Mouse (Mus musculus): ENCODE results near the gene Plekhb1. TPM values are rescaled to one million over a fixed set of nuclear protein-coding genes. Genes with fewer than 3 reads are reported as not detected.

The Plekhb1 gene
- polyA plus RNA-seq, 1 experiment from 2014 or later, result 20.4 TPM

DNA sequence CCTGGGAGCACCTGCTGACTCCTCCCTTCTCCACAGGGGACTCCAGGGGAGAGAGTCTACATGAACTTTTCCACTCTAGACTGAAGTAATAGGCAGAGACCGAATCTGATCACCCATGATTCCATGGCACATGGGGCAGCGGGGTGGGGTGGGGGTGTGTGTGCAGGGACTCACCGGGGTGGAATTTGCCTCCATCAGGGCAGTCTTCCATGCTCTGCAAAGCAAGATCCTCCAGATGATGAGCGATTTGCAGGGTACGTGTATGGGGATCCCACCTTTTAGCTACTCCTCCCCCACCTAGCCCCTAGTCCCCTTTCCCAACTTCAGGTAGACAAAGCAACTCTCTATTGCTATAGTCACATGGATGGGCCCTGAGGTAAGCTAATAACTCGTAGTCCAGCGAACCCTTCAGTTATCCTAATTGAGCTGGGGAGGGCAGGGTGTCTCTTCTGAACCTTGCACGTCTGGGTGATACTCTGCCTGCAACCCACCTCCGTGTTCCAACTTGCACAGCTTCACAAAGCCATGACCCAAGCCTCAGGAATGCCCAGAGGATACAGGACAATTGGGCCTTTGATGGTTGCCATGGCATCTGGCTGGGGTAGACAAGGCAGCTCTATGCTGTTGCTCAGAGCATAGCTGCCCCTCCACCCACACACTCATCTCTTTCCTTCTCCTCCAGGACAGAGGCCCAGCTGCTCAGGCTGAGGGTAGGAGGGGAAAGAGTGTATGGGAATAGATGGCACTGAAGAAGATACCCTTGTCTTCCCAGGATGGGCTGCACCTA is 8.5 kb downstream of the Plekhb1 start:
- Histone ChIP-seq H3K9ac (no peak overlapping the region), H3K27me3 (no peaks in the 10 kb centered on the region), H3K4me3 (no peak overlapping the region), H3K27ac (no peak overlapping the region), H3K9me3 (no peaks in the 10 kb centered on the region), H3K36me3 (no peaks in the 10 kb centered on the region; the same call in 1 of the 2 replicates), H3K4me1 (peaks cover 3% of the 10 kb centered on the region), H3K4me2 (no peak overlapping the region)
- WGBS, result 79% methylated on average over 9 of the region's 9 CpGs
- ATAC-seq (ENCODE audit: borderline replicate concordance, extremely low read depth, low FRiP score, low TSS enrichment), result no peak

DNA sequence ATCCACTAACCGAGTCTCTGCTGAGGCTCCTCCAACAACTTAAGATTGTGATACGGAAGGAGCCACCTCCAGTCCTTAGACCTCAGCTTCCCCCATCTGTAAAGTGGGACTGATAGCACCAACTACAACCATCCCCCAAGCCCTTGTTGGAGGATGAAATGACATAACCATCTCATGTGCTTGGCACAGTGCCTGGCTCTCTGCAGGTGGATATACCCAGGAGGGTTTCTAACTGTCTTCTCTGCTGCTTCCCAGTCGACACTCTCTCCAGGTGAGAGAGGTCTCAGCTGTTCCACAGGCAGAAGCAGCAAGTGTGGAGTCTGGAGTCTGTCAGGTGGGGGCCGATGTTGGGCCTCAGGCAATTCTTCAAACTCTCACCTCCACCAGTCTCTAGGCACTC is 11.2 kb downstream of the Plekhb1 start:
- Histone ChIP-seq H3K4me1 (peaks cover 3% of the 10 kb centered on the region; the same call in 1 of the 2 replicates), H3K27me3 (no peaks in the 10 kb centered on the region), H3K36me3 (no peaks in the 10 kb centered on the region; the same call in 1 of the 2 replicates), H3K4me2 (no peak overlapping the region), H3K9ac (no peak overlapping the region), H3K27ac (no peak overlapping the region), H3K9me3 (no peaks in the 10 kb centered on the region), H3K4me3 (no peak overlapping the region)
- no peak for ATAC-seq (ENCODE audit: borderline replicate concordance, extremely low read depth, low FRiP score, low TSS enrichment)
- 58% methylated on average over 4 of the region's 4 CpGs for WGBS

DNA sequence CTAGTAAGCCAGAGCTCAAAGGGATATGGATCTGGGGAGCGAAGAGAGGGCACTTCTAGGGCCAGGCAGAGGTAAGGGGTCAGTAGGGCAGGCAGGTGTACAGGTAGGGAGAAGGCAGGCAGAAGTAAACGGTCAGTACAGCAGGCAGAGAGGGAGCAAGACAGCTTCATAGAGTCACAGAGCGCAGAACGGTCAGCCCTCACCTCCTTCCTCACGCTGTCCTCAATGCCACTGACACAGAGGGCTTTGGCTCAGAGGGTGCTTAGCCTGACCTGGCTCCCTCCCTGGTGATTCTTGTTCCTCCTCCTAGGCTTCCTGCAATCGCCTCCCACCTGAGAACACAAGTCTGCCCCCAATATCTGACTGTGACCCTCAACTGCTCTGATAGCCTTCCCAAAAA is 11.8 kb downstream of the Plekhb1 start:
- WGBS, result 76% methylated on average over 6 of the region's 6 CpGs

DNA sequence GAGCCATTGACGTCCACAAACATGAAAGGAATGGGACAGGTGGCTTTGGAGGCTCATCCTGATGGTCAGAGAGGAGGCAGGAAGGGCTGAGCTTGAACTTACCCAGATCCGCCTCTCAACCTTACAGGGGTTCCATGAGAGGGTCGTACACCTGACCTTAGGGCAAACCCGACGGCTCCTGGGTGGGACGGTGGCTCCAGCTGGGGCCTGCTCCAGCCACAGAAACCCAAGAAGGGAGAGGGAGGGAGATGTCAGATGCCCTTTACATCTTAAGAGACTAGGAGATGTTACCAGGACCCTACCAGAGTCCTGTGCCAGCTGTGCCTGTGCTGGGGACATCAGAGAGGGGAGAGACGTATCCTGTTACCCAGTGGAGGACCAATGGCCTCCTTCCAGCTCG is 12.4 kb downstream of the Plekhb1 start:
- no peak overlapping the region for H3K4me2 ChIP-seq
- ATAC-seq (ENCODE audit: borderline replicate concordance, extremely low read depth, low FRiP score, low TSS enrichment), result no peak
- no peak overlapping the region for H3K27ac ChIP-seq
- H3K9ac ChIP-seq, result no peak overlapping the region
- H3K9me3 ChIP-seq, result no peaks in the 10 kb centered on the region
- 54% methylated on average over 8 of the region's 8 CpGs for WGBS
- no peaks in the 10 kb centered on the region for H3K27me3 ChIP-seq
- H3K4me1 ChIP-seq, result peaks cover 3% of the 10 kb centered on the region; the same call in 1 of the 2 replicates
- no peak overlapping the region for H3K4me3 ChIP-seq
- no peaks in the 10 kb centered on the region; the same call in 1 of the 2 replicates for H3K36me3 ChIP-seq

More for the DNA sequence above, 11.8 kb downstream of the Plekhb1 start:
- H3K9me3 ChIP-seq, result no peaks in the 10 kb centered on the region
- H3K4me3 ChIP-seq, result no peak overlapping the region
- H3K4me1 ChIP-seq, result peaks cover 3% of the 10 kb centered on the region; the same call in 1 of the 2 replicates
- H3K9ac ChIP-seq, result no peak overlapping the region
- H3K36me3 ChIP-seq, result no peaks in the 10 kb centered on the region; the same call in 1 of the 2 replicates
- H3K27ac ChIP-seq, result no peak overlapping the region
- H3K27me3 ChIP-seq, result no peaks in the 10 kb centered on the region
- no peak overlapping the region for H3K4me2 ChIP-seq
- ATAC-seq (ENCODE audit: borderline replicate concordance, extremely low read depth, low FRiP score, low TSS enrichment), result no peak

DNA sequence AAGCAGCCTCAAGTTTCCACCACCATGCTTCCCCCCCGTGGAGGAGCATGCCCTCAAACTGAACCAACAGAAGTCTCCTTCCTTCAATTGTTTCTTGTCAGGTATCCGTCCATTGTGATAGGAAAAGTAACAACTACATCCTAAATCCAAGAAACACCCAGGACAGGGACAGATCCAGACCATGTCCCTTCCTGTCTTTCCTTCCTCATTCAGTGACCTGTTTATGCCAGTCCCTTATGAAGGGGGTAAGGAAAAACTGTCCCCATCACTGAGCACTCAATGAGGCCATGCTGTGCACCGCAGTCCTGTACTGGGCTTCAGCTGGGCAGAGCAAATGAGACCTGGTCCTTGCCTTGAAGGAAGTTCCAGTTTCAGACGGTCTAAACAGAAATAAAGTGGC is 13.1 kb downstream of the Plekhb1 start:
- no peaks in the 10 kb centered on the region for H3K27me3 ChIP-seq
- no peak for ATAC-seq (ENCODE audit: borderline replicate concordance, extremely low read depth, low FRiP score, low TSS enrichment)
- H3K27ac ChIP-seq, result peak overlapping the region; percentile 42; the same call in 1 of the 2 replicates
- no peaks in the 10 kb centered on the region; the same call in 1 of the 2 replicates for H3K36me3 ChIP-seq
- H3K9ac ChIP-seq, result no peak overlapping the region
- no peak overlapping the region for H3K4me2 ChIP-seq
- WGBS, result 62% methylated on average over 4 of the region's 4 CpGs
- peaks cover 3% of the 10 kb centered on the region; the same call in 1 of the 2 replicates for H3K4me1 ChIP-seq
- no peak overlapping the region for H3K4me3 ChIP-seq
- H3K9me3 ChIP-seq, result no peaks in the 10 kb centered on the region

DNA sequence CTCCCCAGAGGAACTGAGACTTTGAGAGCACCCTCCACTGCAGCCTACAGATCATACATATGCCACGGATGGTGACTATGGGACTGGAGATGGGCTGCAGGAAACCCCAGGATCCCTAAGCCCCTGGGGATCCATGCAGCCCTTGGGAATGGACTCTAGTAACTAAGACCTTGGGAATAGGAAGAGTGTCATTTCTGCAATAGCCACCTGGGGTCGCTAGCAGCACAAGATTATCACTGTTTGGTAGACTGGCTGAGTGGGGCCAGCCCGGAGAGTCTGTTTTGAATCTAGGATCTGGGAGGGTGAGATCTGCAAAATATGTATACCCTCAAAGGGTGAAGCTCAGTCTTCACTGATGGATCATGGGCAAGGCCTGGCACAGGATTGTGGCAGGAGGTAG is 17.1 kb downstream of the Plekhb1 start:
- no peak overlapping the region for H3K27ac ChIP-seq
- no peak overlapping the region for H3K4me2 ChIP-seq
- no peak for ATAC-seq (ENCODE audit: borderline replicate concordance, extremely low read depth, low FRiP score, low TSS enrichment)
- H3K27me3 ChIP-seq, result no peaks in the 10 kb centered on the region
- no peak overlapping the region for H3K9ac ChIP-seq
- H3K4me3 ChIP-seq, result no peak overlapping the region
- WGBS, result 26% methylated on average over 3 of the region's 3 CpGs
- no peaks in the 10 kb centered on the region for H3K9me3 ChIP-seq
- 0 out of 2 replicates have a peak, but pooled peaks cover 5% of the 10 kb centered on the region for H3K36me3 ChIP-seq
- peaks cover 3% of the 10 kb centered on the region; the same call in 1 of the 2 replicates for H3K4me1 ChIP-seq

DNA sequence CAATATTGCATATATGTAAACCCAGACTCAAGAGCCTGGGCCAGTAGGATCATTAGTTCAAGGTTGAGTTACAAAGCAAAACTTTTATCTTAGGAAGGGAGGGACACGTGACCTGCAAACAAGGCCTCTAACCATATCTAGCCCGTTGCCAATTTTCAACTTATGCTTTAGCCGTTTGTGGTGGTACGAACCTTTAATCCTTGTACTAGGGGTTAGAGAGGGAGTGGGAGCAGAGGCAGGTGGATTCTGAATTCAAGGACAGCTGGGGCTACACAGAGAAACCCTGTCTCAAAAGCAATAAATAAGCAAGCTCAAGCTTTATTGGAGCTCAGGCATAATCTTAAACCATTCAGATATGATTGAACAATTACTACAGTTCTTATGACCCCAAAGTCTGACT is 19.8 kb downstream of the Plekhb1 start:
- ATAC-seq (ENCODE audit: borderline replicate concordance, extremely low read depth, low FRiP score, low TSS enrichment), result no peak
- WGBS, result 80% methylated on average over 4 of the region's 4 CpGs
- Histone ChIP-seq H3K4me1 (no peaks in the 10 kb centered on the region), H3K27ac (no peak overlapping the region), H3K4me3 (no peak overlapping the region), H3K27me3 (no peaks in the 10 kb centered on the region), H3K36me3 (0 out of 2 replicates have a peak, but pooled peaks cover 9% of the 10 kb centered on the region), H3K9ac (no peak overlapping the region), H3K4me2 (no peak overlapping the region), H3K9me3 (no peaks in the 10 kb centered on the region)

DNA sequence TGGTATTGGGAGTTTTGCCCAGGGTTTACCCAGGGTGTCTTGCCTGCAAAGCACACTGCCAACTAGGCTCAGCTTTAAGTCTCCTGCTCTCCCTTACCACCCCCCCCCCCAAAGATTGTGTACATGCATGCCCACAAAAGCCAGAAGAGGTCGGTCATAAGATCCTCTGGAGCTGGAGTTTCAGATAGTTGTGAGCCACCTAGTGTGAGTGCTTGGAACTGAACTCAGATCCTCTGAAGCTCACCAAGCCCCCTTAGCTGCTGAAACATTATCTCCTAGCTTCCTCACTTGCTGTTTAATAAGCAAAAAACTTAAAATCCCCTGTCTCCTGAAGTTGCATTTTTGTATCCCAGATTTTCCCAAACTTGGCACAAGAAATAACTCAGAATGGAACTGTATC is 24.6 kb downstream of the Plekhb1 start:
- Histone ChIP-seq H3K27ac (no peak overlapping the region), H3K27me3 (no peaks in the 10 kb centered on the region), H3K36me3 (peaks cover 17% of the 10 kb centered on the region; the same call in 1 of the 2 replicates), H3K9ac (no peak overlapping the region), H3K9me3 (no peaks in the 10 kb centered on the region), H3K4me3 (no peak overlapping the region), H3K4me1 (no peaks in the 10 kb centered on the region), H3K4me2 (no peak overlapping the region)
- 5% methylated on average over 1 of the region's 1 CpGs for WGBS
- no peak for ATAC-seq (ENCODE audit: borderline replicate concordance, extremely low read depth, low FRiP score, low TSS enrichment)

DNA sequence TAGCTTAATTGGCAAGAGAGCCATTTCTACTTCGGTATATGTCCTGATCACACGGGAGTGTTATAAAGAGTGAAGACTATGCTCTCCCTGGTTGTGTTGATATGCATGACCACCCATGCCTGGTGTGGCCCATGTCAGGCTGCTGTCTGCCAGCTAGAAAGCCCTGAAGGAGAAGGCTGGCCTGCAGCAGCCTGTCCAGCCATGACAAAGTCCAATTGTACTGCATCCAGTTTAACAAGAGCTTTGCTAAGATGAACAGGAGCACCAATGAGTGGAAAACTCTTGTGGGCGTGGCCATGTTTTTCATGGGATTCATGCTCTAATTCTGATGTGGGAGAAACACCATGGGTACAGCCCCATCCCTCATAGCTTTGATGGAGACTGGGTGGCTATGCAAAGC is 37.7 kb downstream of the Plekhb1 start:
- ATAC-seq (ENCODE audit: borderline replicate concordance, extremely low read depth, low FRiP score, low TSS enrichment), result no peak
- Histone ChIP-seq H3K4me3 (no peak overlapping the region), H3K9me3 (no peaks in the 10 kb centered on the region), H3K4me1 (no peaks in the 10 kb centered on the region), H3K27ac (no peak overlapping the region), H3K27me3 (no peaks in the 10 kb centered on the region), H3K9ac (no peak overlapping the region), H3K4me2 (no peak overlapping the region), H3K36me3 (peaks cover under 1% of the 10 kb centered on the region; the same call in 1 of the 2 replicates)
- 87% methylated on average over 3 of the region's 3 CpGs for WGBS

DNA sequence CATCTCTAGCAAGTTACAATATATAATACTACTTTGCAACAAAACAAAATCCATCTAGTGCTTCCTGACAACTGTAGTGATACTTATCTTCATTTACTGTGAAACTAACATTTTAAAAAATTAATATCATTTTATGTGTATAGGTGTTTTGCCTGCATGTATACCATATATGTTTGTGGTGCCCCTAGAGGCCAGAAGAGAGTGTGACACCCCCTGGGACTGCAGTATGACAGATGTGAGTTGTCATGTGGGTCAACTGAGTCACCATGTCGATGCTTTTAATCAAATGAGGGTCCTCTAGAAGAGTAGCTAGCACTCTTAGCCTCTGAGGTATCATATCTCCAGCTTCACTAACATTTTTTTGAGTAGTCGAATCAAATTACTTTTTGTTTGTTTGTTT is 39.9 kb downstream of the Plekhb1 start:
- H3K27me3 ChIP-seq, result no peaks in the 10 kb centered on the region
- H3K4me1 ChIP-seq, result no peaks in the 10 kb centered on the region
- H3K4me2 ChIP-seq, result no peak overlapping the region
- H3K9me3 ChIP-seq, result no peaks in the 10 kb centered on the region
- H3K9ac ChIP-seq, result no peak overlapping the region
- 80% methylated on average over 2 of the region's 2 CpGs for WGBS
- no peaks in the 10 kb centered on the region for H3K36me3 ChIP-seq
- H3K27ac ChIP-seq, result no peak overlapping the region
- ATAC-seq (ENCODE audit: borderline replicate concordance, extremely low read depth, low FRiP score, low TSS enrichment), result no peak
- H3K4me3 ChIP-seq, result no peak overlapping the region

DNA sequence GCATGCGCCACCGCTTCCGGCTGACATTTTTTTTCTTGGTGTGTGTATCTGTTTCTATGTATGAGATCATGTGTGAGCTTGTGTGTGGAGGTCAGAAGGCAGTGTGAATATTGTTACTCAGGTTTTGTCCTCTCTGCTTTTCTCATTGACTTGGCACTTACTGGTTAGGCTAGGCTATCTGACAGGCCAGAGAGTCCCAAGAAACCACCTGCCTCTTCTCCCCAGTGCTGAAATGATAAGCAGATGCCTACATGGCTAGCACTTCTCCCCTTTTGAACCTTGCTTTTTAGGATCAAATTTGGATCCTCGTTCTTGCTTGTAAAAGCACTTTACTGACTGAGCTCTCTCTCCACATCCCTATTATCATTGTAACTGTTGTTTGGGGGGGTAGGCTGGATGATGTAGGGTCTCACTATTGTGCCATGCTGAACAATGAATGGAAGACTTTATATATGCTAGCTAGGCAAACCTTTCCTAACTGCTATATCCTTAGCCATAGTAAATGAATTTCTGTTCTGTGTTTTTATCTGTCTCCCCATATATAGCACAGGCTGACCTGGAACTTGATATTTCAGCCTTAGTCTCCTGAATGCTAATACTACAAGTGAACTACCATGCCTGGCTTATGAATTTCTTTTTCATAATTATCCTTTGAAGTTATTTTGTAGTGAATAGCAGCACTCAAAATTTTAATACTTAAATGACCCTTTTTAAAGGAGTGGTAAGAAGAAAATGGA is 45.9 kb downstream of the Plekhb1 start:
- WGBS, result 91% methylated on average over 4 of the region's 4 CpGs
- no peaks in the 10 kb centered on the region for H3K9me3 ChIP-seq
- H3K4me3 ChIP-seq, result no peak overlapping the region
- no peak for ATAC-seq (ENCODE audit: borderline replicate concordance, extremely low read depth, low FRiP score, low TSS enrichment)
- no peaks in the 10 kb centered on the region for H3K36me3 ChIP-seq
- H3K27me3 ChIP-seq, result no peaks in the 10 kb centered on the region
- H3K9ac ChIP-seq, result no peak overlapping the region
- H3K4me1 ChIP-seq, result no peaks in the 10 kb centered on the region
- no peak overlapping the region for H3K4me2 ChIP-seq
- H3K27ac ChIP-seq, result no peak overlapping the region

DNA sequence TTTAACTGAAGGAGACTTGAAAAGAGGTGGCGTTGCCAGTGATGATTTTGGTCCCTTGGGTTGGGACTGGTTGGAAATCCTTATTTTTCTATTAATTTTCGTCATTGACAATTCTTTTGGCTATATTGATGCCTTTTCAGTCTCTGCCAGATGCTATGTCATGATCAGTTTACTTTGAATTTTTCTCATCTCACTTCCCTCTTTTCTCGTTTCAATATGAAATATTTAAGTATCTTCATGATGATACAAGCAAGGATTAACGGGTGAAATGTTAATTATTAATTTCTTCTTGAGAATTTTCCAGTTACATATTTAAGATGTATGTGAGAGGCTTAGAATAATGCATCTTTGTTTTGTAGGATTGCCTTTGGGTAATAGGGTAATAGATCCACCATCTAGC is 53.3 kb downstream of the Plekhb1 start:
- H3K36me3 ChIP-seq, result no peaks in the 10 kb centered on the region
- peaks cover 15% of the 10 kb centered on the region; the same call in 1 of the 2 replicates for H3K4me1 ChIP-seq
- peak overlapping the region; percentile 100 for H3K9ac ChIP-seq
- no peak overlapping the region for H3K27ac ChIP-seq
- peak overlapping the region; percentile 63 for H3K4me2 ChIP-seq
- no peaks in the 10 kb centered on the region for H3K9me3 ChIP-seq
- H3K4me3 ChIP-seq, result peak overlapping the region; percentile 100
- WGBS, result 5% methylated on average over 4 of the region's 4 CpGs
- ATAC-seq (ENCODE audit: borderline replicate concordance, extremely low read depth, low FRiP score, low TSS enrichment), result no peak
- no peaks in the 10 kb centered on the region for H3K27me3 ChIP-seq
